Mouse (Mus musculus): ENCODE results near the gene Banf2.

- TF ChIP-seq POLR2A (IDR thresholded peaks at IDR 0.05; ENCODE audit: insufficient read depth, low read length) = no peak
- no peak for TF ChIP-seq CTCF (IDR thresholded peaks at IDR 0.05; ENCODE audit: low read depth, low read length)
These were observed 28.8 kb downstream of the Banf2 start for GRCm38 (mm10) chr2:144061701-144062100.

Measured in ES-Bruce4 (cell line).